Mouse (Mus musculus) urinary bladder, adult 2 months (tissue): ENCODE results near the gene Btbd35f21. TPM values are rescaled to one million over a fixed set of nuclear protein-coding genes. Genes with fewer than 3 reads are reported as not detected.
"Not testable (repeated sequence)": the region's sequence is repeated elsewhere in the genome, so short reads cannot be mapped to it uniquely, and the experiment has no call there.

Source experiments
- DNase-seq: peaks from one replicate; pipeline ENCODE4 v3.0.0; 2022; ENCODE audit warnings: low spot score
- polyA plus RNA-seq: library from polyadenylated mRNA; depleted of rRNA; stranded (reverse); fragments of >200 nt; gene quantifications from 2 replicates; pipeline ENCODE4 v1.2.3, GENCODE M21; 2012; rRNA removed

Gene Btbd35f21
- not detected in 2 replicates for polyA plus RNA-seq

DNA sequence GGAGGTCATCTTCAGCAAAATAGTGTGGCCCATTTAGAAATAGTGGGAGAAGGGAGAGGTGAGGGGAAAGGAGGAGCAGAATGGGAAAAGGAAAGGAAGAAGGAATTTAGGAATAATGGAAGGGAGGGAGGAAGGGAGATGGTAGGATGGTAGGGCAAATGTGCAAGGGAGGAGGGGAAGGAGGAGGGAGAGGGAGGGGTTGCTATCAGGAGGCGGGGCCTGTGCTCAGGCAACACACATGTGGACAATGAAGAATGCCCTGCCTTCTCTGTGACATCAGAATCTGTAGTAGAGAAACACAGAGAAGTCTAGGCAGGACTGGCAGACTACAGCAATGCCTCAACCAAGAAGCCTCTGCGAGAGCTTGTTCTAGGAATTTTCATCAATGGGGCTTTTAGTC, at the start of gene Btbd35f21:
Gene Btbd35f21 (plus strand): TSS at position 301 of the 400 bp plus-strand sequence.
- DNase-seq: not testable (repeated sequence)

Other genes with a start within 250 kb of the Btbd35f21 start
- gene Btbd35f1, start 166.1 kb upstream of the Btbd35f21 start, polyA plus RNA-seq: not detected in 2 replicates
- gene Gm5926, start 75.4 kb upstream of the Btbd35f21 start, polyA plus RNA-seq: not detected in 2 replicates
- not detected in 2 replicates for gene Btbd35f30, start 168.5 kb downstream of the Btbd35f21 start, polyA plus RNA-seq
- gene Gm21789, start 215.7 kb downstream of the Btbd35f21 start, polyA plus RNA-seq: not detected in 2 replicates
- not detected in 2 replicates for gene Btbd35f5, start 247.8 kb downstream of the Btbd35f21 start, polyA plus RNA-seq